Mouse (Mus musculus) mouse trophoblast stem cell (cell line): Measurements from ENCODE around the gene Tlr3.

Experiments
- in situ Hi-C, 2 experiments: fragments of 300-500 bp; cut with MseI, MboI; formaldehyde crosslinking; loops; 2 replicates in 1 of 2; 3 replicates in 1 of 2; pipeline ENCODE4 v1.15.1; 2025

Gene Tlr3

GRCm38 (mm10) chr8:45355809-45356208 lies 55.1 kb downstream of the Tlr3 start:
- in situ Hi-C loops, result no loop called here
